Mouse (Mus musculus) left cerebral cortex, adult 2 months (tissue): ENCODE results near the gene Dcdc2b. TPM values are rescaled to one million over a fixed set of nuclear protein-coding genes. Genes with fewer than 3 reads are reported as not detected.
A peak's percentile ranks its signal among the peaks of the same experiment; 100 is the strongest.

ENCODE experiments used
- DNase-seq, 2 experiments: peaks; one replicate each; pipeline ENCODE4 v3.0.0; 2021 to 2022; ENCODE audit warnings: low spot score in 2 of 2, mixed read lengths in 1 of 2; ENCODE audit errors: extremely low spot score in 1 of 2
- H3K27ac ChIP-seq: fragments of 200-600 bp; 2 replicates; pipeline ENCODE4 v1.8.1; 2022
- H3K4me3 ChIP-seq: fragments of 200-600 bp; 2 replicates; pipeline ENCODE4 v1.8.1; 2022
- CTCF ChIP-seq: fragments of 200-600 bp; IDR thresholded peaks from 2 replicates; pipeline ENCODE4 v1.8.1; 2022; ENCODE audit warnings: antibody characterized with exemption, mild to moderate bottlenecking, moderate library complexity
- intact Hi-C: fragments of 180-260 bp; cut with DNase I; formaldehyde crosslinking; loops from one replicate; pipeline ENCODE4 v1.15.1; 2025
- long read RNA-seq, 2 experiments: library from polyadenylated mRNA; stranded (forward); transcript quantifications; one replicate each; pipeline ENCODE4 v2.0.0; 2021; ENCODE audit warnings: borderline mapping rate in 2 of 2
- total RNA-seq, 2 experiments: library from RNA; stranded (reverse); gene quantifications; 2 replicates each; pipeline ENCODE4 v1.2.3; 2021

Dcdc2b gene
- total RNA-seq = 1 to 10 TPM; 5.7 to 6.2 TPM
- long read RNA-seq, experiment 1 = 0 reads
- long read RNA-seq, experiment 2, partial matches to known transcripts = 0 of 4 reads
- long read RNA-seq, experiment 2, other reads (novel, unspliced or antisense) = 4 of 4 reads

GRCm38 (mm10) chr4:129614093-129614492, at the start of gene Dcdc2b:
TSS of gene Dcdc2b (minus strand) at chr4:129614257.
- no peak for TF ChIP-seq CTCF
- intact Hi-C loops = no loop called here
- Histone ChIP-seq H3K4me3 (no peak within 1 kb of the TSS), H3K27ac (no peak within 1 kb of the TSS)
- no peak for DNase-seq

GRCm38 (mm10) chr4:129662255-129662813, 48.3 kb upstream of the Dcdc2b start:
- DNase-seq = no peak
- H3K4me3 ChIP-seq = no peak overlapping the region
- intact Hi-C loops = no loop called here
- TF ChIP-seq CTCF = no peak
- no peak overlapping the region for H3K27ac ChIP-seq

DNA sequence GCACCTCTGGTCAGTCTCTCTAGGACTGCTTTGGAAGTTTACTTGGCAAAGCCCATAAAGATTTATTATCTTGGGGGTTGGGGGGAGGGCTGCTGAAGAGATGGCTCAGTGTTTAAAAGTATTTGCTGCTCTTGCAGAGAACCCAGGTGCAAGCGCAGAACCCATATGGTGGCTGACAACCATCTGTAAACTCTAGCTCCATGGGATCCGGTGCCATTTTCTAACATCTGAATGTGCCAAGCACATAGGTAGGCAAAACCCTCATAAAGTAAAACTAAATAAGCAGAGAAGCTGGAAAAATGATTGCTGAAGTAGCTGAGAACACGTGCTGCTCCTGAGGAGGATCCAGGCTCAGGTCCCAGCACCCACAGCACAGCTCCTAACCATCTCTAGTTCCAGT, 47.5 kb upstream of the Dcdc2b start:
- Histone ChIP-seq H3K4me3 (no peak overlapping the region), H3K27ac (no peak overlapping the region)
- no peak for TF ChIP-seq CTCF
- no peak for DNase-seq
- intact Hi-C loops = no loop called here

GRCm38 (mm10) chr4:129654770-129655169, 40.7 kb upstream of the Dcdc2b start:
- no peak for DNase-seq
- intact Hi-C loops = no loop called here
- peak overlapping the region; percentile 8; the same call in 1 of the 2 replicates for H3K27ac ChIP-seq
- TF ChIP-seq CTCF = no peak
- H3K4me3 ChIP-seq = no peak overlapping the region

DNA sequence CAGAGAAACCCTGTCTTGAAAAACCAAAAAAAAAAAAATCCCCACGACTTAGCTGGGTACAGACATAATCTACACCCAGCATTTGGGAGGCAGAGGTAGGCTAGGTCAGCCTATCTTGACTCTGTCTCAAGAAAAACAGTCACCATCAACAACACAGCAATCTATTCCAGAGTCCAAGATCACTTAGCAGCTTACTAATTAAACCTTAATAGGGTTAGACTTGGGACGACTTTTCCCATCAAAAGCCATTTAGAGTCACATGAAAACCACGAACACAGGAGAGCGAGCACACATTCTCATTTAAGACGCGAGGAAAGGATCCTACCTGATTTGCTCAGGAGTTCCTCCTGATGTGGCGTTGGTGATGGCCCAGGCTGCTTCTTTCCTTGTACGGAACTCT, 36.3 kb upstream of the Dcdc2b start:
- no peak for DNase-seq
- no peak for TF ChIP-seq CTCF
- intact Hi-C loops = no loop called here
- no peak overlapping the region for H3K4me3 ChIP-seq
- no peak overlapping the region for H3K27ac ChIP-seq

- Histone ChIP-seq H3K4me3 (no peak overlapping the region), H3K27ac (no peak overlapping the region)
- TF ChIP-seq CTCF = no peak
- no peak for DNase-seq
- intact Hi-C loops = no loop called here
Observed at GRCm38 (mm10) chr4:129648656-129649055, 34.6 kb upstream of the Dcdc2b start.

- intact Hi-C loops = no loop called here
- Histone ChIP-seq H3K27ac (peak overlapping the region; percentile 80), H3K4me3 (no peak overlapping the region)
- DNase-seq = no peak
- no peak for TF ChIP-seq CTCF
Observed at GRCm38 (mm10) chr4:129645204-129645603, 31.1 kb upstream of the Dcdc2b start.

- Histone ChIP-seq H3K27ac (peak overlapping the region; percentile 96; the same call in 1 of the 2 replicates), H3K4me3 (peak overlapping the region; percentile 70)
- TF ChIP-seq CTCF = no peak
- no peak for DNase-seq
- intact Hi-C loops = loop anchor here (2.0 kb wide), 1 partner anchor 17 kb away; no protein-coding TSS in a partner anchor
Observed at GRCm38 (mm10) chr4:129641756-129642155, 27.7 kb upstream of the Dcdc2b start.

DNA sequence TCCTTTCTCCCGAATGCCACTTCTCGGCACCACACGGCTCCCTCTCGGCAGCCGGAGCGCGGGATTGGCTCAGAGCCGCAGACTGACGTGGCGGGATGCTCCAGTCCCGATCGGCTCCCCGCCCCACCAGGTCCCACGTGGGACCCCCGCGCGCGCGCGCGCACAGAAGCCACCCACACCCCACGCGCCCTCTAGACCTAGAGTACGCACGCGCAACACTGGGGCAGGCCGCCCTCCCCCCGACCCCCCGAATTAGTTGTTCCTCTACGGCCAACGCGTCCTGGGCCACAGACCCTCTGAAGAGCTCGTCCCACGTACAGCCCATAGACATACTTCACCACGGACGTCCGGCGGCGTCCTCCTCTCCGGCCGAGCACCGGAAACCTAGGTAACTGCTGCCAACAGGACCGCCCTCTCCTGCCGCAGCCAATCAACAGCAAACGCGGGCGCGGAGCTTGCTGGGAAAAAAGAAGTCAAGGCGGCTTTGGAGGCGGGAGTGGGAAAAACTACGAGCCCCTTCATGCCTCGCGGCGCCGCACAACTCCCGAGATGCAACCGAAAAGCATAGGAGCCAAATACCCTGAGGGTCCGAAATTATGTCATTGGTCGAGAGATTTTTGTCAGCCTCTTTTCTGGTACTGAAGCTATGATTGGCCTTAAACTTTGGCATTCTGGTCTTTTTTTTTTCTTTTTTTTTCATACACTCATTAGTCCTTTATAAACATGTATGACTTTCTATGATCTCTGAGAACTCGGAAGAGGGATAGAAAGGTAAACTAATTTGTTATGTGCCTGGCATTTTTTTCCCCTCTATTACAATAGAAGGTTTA, 26.8 kb upstream of the Dcdc2b start, which contains the start of gene Txlna:
Gene Txlna, minus strand, starts transcription at position 428 of the 830 bp plus-strand sequence.
- Histone ChIP-seq H3K4me3 (peak within 1 kb of the TSS; percentile 70), H3K27ac (peak within 1 kb of the TSS; percentile 96)
- intact Hi-C loops = loop anchor here (1.0 to 2.0 kb wide), 2 partner anchors 16 to 31 kb away; partner anchors contain the start of gene Kpna6
- no peak for TF ChIP-seq CTCF
- DNase-seq = peak; percentile 96 to 97

DNA sequence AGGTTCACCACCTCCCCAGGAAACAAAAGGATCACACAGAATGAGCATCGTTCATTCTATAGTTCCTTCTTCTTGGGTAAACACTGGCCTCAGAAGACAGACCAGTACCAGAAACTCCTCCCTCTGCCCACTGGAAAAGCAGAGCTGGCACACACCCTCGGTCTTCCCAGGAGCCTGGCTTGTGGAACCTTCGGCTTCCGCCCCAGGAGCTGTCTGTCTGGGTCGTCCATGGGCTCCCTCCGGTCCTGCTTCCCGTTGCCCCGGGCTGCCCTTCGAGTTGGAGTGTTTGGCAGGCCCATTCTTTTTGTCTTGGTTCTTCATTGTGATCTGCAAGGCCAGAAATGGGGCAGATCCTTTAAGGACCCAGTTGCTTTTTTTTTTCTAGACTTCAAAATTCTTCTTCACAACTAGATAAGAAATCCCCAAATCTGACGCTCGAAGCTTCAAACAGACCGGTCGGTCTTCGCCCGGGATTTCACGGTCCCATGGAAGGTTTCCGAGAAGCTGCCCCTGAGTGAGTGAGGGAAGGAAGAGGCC, 26.1 kb upstream of the Dcdc2b start:
- no peak for DNase-seq
- H3K4me3 ChIP-seq = peak overlapping the region; percentile 70
- no peak for TF ChIP-seq CTCF
- intact Hi-C loops = loop anchor here (1.0 to 2.0 kb wide), 2 partner anchors 15 to 32 kb away; partner anchors contain the start of gene Kpna6
- peak overlapping the region; percentile 96 for H3K27ac ChIP-seq

GRCm38 (mm10) chr4:129639221-129639620, 25.2 kb upstream of the Dcdc2b start:
- DNase-seq = no peak
- H3K27ac ChIP-seq = no peak overlapping the region
- no peak for TF ChIP-seq CTCF
- intact Hi-C loops = no loop called here
- H3K4me3 ChIP-seq = peak overlapping the region; percentile 70; the same call in 1 of the 2 replicates

- intact Hi-C loops = no loop called here
- no peak for TF ChIP-seq CTCF
- no peak overlapping the region for H3K27ac ChIP-seq
- H3K4me3 ChIP-seq = no peak overlapping the region
- no peak for DNase-seq
Observed at GRCm38 (mm10) chr4:129633852-129634251, 19.8 kb upstream of the Dcdc2b start.
